Mouse (Mus musculus): ENCODE measurements around the gene Tmem120b. TPM values are rescaled to one million over a fixed set of nuclear protein-coding genes. Genes with fewer than 3 reads are reported as not detected.

Tmem120b gene
- polyA plus RNA-seq, 1 experiment from 2014 or later = 12.4 TPM

Other genes with a start within 250 kb of the Tmem120b start
- gene Anapc5, start 247.1 kb upstream of the Tmem120b start, polyA plus RNA-seq (2015; fragmentation: Nextera tagmentation; extraction: Ambion mirVana) = 400 and 403 TPM in 2 replicates
- 29.1 and 33.6 TPM in 2 replicates for gene Rnf34, start 218.4 kb upstream of the Tmem120b start, polyA plus RNA-seq (2015; fragmentation: Nextera tagmentation; extraction: Ambion mirVana)
- 35.5 and 37.6 TPM in 2 replicates for gene Kdm2b, start 78.6 kb upstream of the Tmem120b start, polyA plus RNA-seq (2015; fragmentation: Nextera tagmentation; extraction: Ambion mirVana)
- 18.2 and 19.3 TPM in 2 replicates for gene Orai1, start 53.3 kb upstream of the Tmem120b start, polyA plus RNA-seq (2015; fragmentation: Nextera tagmentation; extraction: Ambion mirVana)
- gene Morn3, start 21.4 kb upstream of the Tmem120b start, polyA plus RNA-seq (2015; fragmentation: Nextera tagmentation; extraction: Ambion mirVana) = 3.9 and 7.4 TPM in 2 replicates
- 5.3 and 5.6 TPM in 2 replicates for gene Rhof, start 64.3 kb downstream of the Tmem120b start, polyA plus RNA-seq (2015; fragmentation: Nextera tagmentation; extraction: Ambion mirVana)
- gene Setd1b, start 73.8 kb downstream of the Tmem120b start, polyA plus RNA-seq (2015; fragmentation: Nextera tagmentation; extraction: Ambion mirVana) = 8.4 and 9.1 TPM in 2 replicates
- 87.0 and 91.8 TPM in 2 replicates for gene Psmd9, start 101.0 kb downstream of the Tmem120b start, polyA plus RNA-seq (2015; fragmentation: Nextera tagmentation; extraction: Ambion mirVana)
- gene Hpd, start 114.3 kb downstream of the Tmem120b start, polyA plus RNA-seq (2015; fragmentation: Nextera tagmentation; extraction: Ambion mirVana) = 0.18 and 0.91 TPM in 2 replicates
- gene Wdr66, start 183.7 kb downstream of the Tmem120b start, polyA plus RNA-seq (2015; fragmentation: Nextera tagmentation; extraction: Ambion mirVana) = 1.3 and 1.5 TPM in 2 replicates

All from lung, embryonic 16.5 days (tissue).